Mouse (Mus musculus) layer of hippocampus, adult 8-10 months (tissue): ENCODE measurements around the gene Ambra1. TPM values are rescaled to one million over a fixed set of nuclear protein-coding genes. Genes with fewer than 3 reads are reported as not detected.

Experiments
- DNase-seq, 2 experiments: peaks; one replicate each; pipeline ENCODE4 v3.0.0; 2022; ENCODE audit warnings: low spot score in 2 of 2
- total RNA-seq, 4 experiments: library from RNA; stranded (reverse); gene quantifications; 2 replicates each; pipeline ENCODE4 v1.2.4; 2022

Ambra1 gene
- total RNA-seq, 4 experiments from 2014 or later, result 49.8 to 55.9 (median 52.8) TPM

DNA sequence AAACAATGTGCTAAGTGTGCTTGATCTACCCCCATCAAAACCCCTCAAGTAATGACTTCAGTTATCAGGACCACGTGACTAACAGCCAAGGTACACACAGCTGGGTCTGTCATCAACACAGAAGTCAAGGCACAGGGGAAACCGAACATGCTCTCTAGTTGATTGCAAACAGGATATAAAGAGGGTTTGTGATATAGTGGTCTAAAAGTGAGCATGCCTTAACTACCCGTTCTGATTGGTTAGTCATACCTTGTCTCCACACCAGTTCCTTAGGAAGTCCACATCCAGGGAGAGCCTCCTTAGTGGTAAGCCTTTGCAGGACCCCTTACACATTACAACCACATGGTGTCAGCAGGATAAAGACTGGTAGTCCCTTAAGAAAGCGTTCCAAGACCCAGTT is 190.2 kb downstream of the Ambra1 start:
- DNase-seq, result no peak

DNA sequence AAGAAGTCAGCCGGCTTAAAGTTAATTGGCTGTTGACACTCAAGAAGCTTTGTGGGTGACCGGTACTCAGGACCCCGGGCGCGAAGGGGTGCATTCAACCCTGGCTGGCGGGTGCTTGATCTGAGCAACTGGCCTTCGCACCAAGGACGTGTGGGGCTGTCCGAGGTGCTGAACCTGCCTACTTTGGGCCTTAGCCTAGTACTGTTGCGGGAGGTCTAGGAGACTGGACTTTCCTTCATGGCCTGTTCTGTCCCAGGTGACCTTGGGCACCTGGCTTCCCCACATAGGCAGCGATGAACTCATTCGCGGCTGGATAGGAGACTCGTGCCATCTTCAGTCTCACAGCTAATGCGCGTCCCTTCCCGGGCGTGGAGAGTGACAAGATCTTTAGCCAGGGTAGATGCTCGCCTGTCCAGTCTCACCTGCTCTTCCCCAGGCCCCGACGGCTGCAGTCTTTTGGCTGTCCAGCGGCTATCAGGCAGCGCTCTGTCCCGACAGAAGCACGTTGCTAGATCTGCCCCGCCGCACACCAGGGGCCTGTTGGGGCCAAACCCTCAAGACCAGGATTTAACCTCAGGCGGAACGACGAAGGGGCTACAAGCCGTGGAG is 191.4 kb downstream of the Ambra1 start:
- DNase-seq, result no peak

DNA sequence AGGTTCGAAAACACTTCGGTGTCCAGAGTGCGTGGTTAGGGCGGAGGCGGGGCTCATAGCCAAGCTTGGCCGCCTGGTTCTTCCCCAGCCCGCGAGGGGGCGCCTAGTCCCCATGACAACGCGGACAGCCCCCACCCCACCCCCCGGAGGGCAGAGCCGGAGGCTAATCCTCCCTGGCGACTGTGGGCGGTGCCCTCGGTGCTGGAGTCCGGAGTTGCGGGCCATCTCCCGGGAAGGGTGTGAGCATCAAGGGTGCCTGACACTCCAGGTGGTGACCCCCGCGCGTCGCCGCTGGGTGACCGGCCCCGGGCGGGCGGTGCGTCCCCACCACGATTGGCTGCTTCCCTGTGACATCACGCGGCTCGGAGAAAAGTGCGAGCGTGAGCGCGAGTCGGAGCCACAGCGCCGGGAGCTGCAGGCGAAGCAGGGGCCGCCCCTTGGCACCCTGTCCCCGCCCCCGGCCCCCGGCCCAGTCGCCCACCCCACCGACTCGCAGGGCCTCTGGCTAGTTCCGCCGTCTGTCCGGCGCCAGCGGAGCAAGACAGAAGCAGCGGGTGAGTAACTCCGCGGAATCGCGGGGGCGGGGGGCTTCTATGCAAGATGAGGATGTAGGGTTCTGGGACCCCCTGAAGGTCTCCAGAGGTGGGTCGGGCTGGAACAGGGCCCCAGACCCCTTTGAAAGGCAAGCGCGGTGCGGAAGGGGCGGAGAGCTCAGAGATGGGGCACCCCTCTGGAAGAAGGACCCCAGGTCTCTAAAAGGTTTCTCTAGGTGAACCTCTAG is 192.0 kb downstream of the Ambra1 start:
- peak in 1 of 2 experiments; percentile 77 for DNase-seq

DNA sequence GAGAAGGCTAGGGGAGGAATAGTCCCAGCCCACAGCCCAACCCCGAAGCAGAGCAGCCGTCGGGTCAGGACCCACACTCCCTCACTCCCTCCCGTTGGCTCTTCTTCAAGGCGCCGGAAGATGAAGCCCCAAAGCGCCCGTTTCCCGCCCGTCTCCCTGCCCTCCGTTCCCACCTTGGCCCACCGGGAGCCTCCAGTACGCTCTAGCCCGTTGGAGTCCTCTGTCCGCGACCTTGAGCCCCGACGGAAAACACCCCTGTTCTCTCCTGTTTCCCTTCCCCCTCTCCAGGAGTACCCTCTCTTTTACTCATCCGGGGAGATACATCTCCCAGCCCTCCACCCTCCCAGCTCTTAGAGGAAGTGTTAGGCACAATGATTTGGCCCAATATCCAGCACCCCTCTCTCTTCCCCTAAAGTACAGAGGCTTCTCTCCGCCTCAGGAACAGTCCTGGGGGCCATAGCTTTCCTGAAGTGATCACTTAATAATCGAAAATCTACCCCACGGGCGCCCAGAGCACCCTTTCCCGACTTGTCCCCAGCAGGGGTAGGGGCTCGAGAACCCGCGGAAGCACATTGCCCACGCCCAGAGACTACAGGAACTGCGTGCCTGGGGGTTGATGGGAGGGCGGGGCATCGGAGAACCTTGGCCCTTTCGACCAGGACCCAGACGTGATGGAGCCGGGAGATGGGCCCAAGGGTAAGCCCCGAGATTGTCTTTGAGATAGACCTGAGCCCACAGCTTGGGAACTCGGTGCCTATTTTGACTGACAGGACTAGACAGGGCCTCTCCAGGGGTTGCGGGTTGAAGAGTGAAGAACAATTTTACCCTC is 192.9 kb downstream of the Ambra1 start:
- no peak for DNase-seq

DNA sequence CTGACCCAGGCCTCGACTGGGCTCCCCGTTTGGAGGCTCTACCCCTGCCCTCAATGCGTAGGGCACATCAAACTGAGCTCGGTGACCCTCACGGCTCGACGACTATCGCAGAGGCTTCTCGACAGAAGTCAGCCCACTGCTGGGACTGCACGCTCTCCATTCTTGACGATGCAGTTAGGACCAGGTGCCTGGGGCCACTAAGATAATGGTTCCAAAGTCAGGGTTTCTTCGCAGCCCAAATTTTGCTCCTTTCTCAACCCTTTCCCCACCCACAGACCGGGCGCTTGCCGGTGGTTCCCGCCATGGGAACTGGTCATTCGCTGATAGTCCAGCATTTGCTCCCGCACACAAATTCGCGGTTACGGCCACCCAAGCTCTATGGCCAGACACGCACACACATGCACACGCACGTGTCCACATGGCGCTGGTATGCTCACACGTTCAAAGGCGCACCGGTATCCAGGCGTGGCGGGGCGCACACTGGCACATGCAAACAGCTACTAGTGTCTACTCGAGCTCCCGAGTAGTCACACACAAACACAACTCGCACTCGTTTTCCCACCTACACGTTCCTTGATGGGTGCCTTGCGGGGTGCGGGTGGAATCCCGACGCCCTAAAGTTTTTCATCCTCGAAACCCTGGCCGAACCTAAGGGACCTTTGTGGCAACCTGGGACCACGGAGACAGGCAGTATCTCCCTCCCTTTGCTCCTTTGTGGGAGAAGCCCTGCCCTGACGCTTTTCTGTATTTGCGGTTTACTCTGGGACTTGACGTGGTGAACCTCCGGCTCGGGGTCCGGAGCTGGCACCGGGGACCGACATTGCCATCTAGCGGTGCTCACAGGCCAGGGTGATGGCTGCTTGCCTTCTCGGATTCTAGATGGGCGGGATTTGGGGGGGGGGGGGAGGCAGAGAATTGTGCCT is 193.7 kb downstream of the Ambra1 start:
- DNase-seq, result no peak

DNA sequence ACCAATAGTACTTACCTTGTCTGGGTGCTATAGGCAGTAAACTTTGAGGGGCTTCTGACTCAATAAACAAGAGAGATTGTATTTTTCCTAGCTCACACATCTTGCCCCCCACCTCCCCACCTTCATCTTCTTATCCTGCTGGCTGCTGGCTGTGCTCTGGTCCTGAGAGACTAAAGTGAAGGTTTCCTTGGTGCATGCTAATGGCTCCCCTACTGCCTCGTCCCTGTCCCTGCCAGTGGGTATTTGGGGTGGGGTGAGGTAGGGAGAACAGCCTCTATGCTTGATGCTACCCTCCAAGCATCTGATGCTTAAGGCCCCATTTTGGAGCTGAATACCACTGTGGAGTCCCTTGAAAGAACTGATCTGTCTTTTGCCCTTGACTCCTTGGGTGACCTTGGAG is 194.8 kb downstream of the Ambra1 start:
- DNase-seq, result no peak

DNA sequence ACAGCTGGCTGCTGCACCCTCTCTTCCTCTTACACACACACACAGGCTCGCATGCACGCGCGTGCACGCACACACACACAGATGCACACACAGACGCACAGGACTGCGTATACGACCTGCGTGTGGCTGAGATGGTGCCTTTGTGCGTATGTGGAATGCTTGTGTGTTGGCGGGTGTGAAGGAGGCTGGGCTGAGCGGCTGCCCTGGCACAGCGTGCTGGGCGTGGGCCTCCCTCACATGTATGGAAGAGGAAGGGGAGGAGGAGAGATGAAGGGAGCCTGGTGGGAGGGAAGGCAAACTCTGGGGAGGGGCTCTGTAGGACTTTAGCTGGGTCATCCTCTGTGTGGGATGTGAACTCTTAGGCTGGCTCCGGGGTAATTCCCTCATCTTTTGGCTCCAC is 195.5 kb downstream of the Ambra1 start:
- no peak for DNase-seq

DNA sequence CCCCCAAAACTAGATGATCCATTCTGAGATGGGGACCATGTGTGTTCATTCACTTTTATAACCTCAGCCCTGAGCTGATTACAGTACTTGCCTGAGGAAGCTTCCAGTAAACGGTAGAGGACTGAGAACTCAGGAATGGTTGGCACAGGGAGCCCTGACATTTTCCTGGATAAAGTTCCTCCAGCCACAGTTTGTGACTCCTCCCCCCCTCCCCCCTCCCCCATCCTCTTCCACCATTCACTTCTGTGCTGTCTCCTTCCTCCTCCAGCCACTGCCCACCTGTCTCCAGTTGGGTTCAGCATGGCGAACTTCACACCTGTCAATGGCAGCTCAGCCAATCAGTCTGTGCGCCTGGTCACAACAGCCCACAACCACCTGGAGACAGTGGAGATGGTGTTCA is 197.0 kb downstream of the Ambra1 start, which contains the start of gene Chrm4:
TSS of gene Chrm4 (plus strand) at position 301 of the 400 bp plus-strand sequence.
- no peak for DNase-seq

DNA sequence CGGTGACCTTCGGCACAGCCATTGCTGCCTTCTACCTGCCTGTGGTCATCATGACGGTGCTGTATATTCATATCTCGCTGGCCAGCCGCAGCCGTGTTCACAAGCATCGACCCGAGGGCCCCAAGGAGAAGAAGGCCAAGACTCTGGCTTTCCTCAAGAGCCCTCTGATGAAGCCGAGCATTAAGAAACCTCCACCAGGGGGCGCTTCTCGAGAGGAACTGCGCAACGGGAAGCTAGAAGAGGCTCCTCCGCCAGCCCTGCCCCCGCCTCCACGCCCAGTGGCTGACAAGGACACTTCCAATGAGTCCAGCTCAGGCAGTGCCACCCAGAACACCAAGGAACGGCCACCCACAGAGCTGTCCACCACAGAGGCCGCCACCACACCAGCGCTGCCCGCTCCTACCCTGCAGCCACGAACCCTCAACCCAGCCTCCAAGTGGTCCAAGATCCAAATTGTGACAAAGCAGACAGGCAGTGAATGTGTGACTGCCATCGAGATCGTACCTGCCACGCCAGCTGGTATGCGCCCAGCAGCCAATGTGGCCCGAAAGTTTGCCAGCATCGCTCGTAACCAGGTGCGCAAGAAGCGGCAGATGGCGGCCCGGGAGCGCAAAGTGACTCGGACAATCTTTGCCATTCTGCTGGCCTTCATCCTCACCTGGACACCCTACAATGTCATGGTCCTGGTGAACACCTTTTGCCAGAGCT is 198.0 kb downstream of the Ambra1 start:
- peak in 1 of 2 experiments; percentile 85 for DNase-seq

DNA sequence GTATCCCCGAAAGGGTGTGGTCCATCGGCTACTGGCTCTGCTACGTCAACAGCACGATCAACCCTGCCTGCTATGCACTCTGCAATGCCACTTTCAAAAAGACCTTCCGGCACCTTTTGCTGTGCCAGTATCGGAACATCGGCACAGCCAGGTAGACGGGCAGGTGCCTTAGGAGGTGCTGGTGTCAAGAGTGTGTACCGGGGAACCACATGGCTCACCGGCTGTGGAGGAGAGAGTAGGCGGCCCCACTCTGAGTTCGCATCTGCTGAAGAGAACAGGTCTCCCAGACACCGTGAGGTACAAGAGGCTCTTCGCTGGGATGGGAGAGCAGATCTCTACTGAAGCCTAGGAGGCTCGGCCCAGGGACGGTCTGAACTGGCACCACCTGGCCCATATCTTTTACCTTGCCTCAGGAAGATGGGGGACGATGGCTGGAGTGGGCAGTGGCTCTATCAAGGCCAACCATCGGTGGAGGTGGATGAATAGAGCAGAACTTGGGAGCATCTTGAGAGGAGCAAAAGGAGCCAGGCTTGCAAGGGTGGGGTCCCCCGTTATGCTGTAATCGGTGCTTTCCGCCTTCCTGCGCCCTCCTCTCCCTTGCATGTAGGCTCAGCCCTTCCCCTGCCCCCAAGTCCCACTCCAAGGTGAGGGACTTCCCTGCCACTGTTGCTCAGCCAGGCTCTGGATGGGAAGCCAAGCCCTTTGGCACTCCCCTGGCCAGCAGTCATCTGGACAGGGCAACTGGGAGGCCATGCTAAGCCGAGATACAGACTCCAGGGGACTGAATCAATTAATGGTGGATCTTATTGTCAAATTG is 198.8 kb downstream of the Ambra1 start:
- DNase-seq, result no peak

DNA sequence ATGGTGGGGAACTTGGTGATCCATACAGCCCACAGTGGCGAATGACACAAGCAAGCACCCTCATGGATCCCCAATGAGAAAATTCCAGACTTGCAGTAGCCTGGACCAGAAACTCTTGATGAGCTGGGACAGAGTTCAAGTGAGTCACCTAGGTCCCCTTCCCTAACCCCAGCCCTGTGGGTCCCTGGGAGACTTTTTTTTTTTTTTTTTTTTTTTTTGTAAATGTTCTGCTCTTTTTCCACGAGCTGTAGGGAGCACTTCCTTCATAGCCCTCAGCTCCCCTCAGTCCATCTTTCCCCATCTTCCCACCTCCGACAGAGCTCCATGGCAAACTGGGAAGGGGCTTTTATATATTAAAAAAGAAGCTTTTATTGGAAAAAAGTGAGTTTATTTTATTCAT is 199.5 kb downstream of the Ambra1 start:
- DNase-seq, result no peak

DNA sequence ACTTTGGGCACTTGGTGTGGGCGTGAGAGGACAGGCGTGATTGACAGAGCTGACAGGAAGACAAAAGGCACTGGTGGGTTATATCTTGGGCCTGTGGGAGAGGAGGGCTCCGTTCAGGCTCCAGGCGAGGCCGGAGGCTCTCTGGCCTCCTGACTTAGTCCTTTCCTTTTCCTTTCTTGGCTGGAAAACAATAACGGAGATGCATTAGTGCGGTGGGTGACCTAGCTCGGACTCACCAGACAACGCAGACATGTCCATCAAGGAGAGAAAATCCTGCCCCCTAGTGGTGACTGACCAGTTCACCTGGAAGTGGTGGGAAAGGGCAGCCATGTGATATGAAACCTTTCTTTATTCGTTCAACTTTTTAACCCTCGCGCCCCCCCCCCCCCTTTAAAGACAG is 200.0 kb downstream of the Ambra1 start:
- no peak for DNase-seq

DNA sequence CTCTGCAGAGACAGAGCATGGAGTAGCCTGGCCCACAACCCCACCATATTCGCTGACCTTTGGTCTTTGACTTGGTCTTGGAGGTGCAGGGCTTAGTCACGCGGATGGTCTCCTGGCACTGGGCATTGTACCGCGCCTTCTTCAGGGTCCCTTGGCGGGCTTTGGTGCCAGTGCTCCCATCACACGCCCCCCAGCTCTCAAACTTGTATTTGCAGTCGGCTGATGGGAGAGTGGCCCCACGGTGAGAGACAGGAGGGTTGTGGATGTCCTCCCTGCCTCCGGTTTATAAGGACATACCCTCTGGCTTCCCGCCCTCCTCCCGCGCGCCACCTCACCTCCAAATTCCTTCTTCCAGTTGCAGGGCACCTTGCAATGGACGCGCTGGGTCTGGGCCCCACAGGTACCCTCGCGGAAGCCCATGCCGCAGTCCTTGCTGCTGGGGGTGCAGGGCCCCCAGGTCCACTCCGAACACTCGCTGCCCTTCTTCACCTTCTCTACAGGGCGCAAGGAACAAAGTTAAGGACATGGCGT is 200.9 kb downstream of the Ambra1 start:
- DNase-seq, result no peak

DNA sequence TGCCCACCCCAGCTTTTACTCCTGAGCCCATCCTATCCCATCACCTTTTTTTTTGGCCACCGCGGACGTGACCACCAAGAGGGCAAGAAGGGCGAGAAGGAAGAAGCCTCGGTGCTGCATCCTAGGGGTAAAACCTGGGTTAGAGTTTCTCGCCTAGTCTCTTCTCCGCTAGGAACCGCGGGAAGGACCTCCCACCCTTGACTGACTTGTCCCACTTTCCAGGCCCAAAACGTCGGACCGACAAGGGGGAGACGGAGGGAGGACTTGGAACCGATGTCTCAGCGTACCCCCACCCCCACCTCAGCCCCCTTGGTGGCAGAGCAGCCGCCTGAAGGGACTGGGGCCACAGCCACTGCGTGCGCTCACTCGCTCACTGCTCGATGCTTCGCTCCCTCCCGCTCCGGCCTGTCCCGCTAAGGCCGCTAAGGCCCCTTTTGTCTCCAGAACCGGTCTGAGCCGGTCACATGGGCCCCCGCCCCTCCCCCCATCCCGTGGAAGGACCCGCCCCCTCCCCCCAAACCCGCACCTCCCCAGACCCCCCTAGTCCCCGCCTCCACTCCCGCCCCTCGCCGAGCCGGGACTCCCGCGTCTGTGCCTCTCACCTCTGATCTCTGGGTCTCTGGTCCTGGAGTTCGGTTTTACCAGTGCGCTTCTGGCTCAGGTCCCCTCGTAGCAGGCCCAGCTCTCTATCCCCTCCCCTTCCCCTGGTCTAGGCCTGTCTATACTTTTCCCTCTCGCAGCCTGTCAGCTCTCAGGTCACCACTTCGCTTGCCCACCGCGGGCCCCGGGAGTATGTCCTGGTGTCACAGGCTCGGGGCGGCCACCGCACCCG is 201.6 kb downstream of the Ambra1 start:
- DNase-seq, result no peak

DNA sequence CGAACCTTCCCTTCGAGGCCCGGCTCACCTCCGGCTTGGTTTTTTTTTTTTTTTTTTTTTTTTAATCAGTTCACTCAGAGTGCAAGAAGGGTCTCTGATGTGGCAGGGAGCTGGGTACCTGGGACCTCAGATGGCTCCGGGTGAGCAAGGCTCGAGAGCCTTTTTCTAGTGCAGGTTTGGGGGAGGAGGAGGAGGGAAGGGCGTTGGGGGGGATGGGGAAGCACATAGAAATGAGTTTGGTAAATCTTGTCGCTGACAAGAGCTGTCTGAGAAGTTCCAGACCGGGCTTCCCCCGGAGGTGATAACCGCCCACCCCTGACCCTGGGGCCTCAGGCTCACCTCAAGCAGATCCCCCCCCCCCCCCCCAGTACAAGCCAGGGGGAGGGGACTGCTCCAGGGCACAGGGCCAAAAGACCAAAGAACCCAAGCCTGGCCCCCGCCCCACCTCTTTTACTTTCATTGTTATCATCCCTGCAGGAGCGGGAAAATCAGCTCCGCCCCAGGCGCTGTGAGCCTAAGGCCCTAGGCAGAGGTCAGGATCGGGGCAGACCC is 202.3 kb downstream of the Ambra1 start, which contains the start of gene Mdk:
TSS of gene Mdk (minus strand) at position 138 of the 552 bp plus-strand sequence.
- no peak for DNase-seq

DNA sequence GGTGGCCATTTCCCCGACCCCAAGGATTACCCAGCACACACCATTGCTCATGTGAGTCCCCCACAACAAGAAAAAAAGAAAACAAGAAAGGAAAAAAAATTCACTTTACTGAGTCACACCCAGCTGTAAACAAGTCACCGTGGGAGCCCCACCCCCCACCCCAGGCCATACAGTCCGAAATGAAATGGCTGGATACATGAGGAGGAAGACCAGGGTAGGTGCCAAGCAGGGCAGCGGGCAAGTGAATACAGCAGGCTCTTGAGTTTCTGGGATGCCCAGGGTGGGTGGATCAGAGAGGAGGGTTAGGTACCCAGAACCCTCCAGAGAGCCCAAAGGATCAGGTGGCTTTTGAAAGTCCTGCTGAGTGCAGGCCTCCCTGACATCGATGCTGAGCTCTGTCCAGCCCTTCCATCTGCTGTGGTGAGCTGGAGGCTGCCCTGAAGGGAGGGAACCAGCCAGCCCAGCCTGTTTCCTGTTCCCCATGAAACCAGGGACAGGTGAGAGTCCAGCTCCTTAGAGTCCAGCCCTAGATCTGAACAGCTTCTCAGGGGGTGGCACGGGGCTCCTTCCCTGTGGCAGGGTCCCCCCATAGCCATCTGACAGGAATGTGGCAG is 202.9 kb downstream of the Ambra1 start:
- DNase-seq, result no peak

DNA sequence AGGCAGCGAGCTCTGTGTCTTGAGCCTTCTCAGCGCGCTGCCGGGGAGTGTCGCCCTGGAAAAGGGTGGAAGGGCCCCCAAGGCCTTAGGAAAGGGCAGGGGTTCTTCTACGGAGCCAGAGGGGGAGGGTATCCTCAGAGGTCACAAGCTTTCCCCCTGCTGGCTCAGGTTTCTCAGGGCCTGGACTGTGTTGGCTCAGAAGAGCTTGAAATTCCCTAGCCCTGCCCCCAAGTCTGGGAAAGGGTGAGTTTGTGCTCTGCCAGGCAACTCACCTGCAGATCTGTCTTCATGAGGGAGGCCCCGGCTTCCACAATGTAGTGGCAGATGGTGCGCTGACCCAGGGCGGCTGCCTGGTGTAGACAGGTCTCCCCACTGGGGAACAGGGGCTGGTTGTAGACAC is 203.5 kb downstream of the Ambra1 start:
- no peak for DNase-seq

DNA sequence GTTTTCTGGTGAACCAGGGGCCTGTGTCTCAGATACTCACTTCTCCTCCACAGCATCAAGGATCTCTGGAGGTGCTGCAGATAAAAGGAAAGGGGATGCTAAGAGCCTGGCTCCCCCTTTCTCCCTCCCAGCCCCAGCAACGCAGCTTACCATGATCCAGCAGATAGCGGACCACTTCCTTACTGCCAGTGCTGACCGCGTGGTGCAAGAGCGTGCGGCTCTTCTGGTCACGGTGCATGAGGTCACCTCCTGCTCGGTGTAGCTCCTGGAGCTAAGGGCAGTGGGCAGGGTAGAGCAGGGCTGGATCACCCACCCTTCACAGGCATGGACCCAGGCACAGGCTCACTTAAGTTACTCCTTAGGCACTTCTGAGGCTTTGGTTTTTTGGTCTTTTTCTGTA is 204.1 kb downstream of the Ambra1 start:
- DNase-seq, result no peak
